Mouse (Mus musculus): ENCODE measurements at regions not wholly inside any gene's neighbourhood (a gene's known extent, or its start where the extent isn't known, plus 50 kb on each side); places are given as distances from the start of the nearest gene placed in this dataset.

- 71% methylated on average over 11 of the region's 11 CpGs for WGBS (ENCODE audit: insufficient replicate concordance)
- ATAC-seq (ENCODE audit: low read depth), result no peak
These were observed 382.1 kb downstream of the Ntrk2 start for GRCm38 (mm10) chr13:59188431-59188830.

More at GRCm38 (mm10) chr13:59188431-59188830, 382.1 kb downstream of the Ntrk2 start:
- Histone ChIP-seq H3K27ac (ENCODE audit: low read length) (no peak overlapping the region), H3K36me3 (ENCODE audit: control insufficient read depth, insufficient read depth) (no peaks in the 10 kb centered on the region), H3K4me1 (ENCODE audit: control insufficient read depth, low read depth, low read length) (no peaks in the 10 kb centered on the region), H3K4me2 (ENCODE audit: low read depth, low read length) (no peak overlapping the region), H3K27me3 (ENCODE audit: control insufficient read depth, insufficient read depth, low read depth, low read length) (no peaks in the 10 kb centered on the region), H3K9me3 (replicated peaks; ENCODE audit: control insufficient read depth, low read length) (no peaks in the 10 kb centered on the region), H3K9ac (ENCODE audit: low read depth, low read length) (no peak overlapping the region), H3K4me3 (ENCODE audit: low read depth, low read length) (no peak overlapping the region)
